Mouse (Mus musculus): Measurements from ENCODE around the gene Pdgfa. TPM values are rescaled to one million over a fixed set of nuclear protein-coding genes. Genes with fewer than 3 reads are reported as not detected.

Gene Pdgfa
- polyA plus RNA-seq, 1 experiment from 2014 or later: 77.7 TPM

- no peak for TF ChIP-seq CTCF (IDR thresholded peaks at IDR 0.05; ENCODE audit: low read depth)
- peaks cover 13% of the 10 kb centered on the region for H3K4me1 ChIP-seq (replicated peaks; ENCODE audit: insufficient read depth, low read length)
- H3K4me3 ChIP-seq (replicated peaks; ENCODE audit: low read depth, low read length): no peak overlapping the region
- no peaks in the 10 kb centered on the region for H3K27me3 ChIP-seq (ENCODE audit: insufficient read depth, low read length)
- H3K36me3 ChIP-seq (ENCODE audit: insufficient read depth, low read length): no peaks in the 10 kb centered on the region
- no peak overlapping the region for H3K4me2 ChIP-seq (ENCODE audit: low read length)
- H3K9ac ChIP-seq (ENCODE audit: low read depth, low read length): no peak overlapping the region
- no peaks in the 10 kb centered on the region for H3K9me3 ChIP-seq (replicated peaks; ENCODE audit: low read length)
- no peak overlapping the region for H3K27ac ChIP-seq
- 88% methylated on average over 3 of the region's 3 CpGs for WGBS
- no peak for ATAC-seq (replicated peaks; ENCODE audit: low FRiP score, low read depth)
- DNase-seq (ENCODE audit: low spot score): no peak
Observed at GRCm38 (mm10) chr5:138945011-138945410, 52.2 kb downstream of the Pdgfa start.

- WGBS: 68% methylated on average over 7 of the region's 7 CpGs
- no peak overlapping the region for H3K4me3 ChIP-seq (replicated peaks; ENCODE audit: low read depth, low read length)
- DNase-seq (ENCODE audit: low spot score) (no peak), ATAC-seq (replicated peaks; ENCODE audit: low FRiP score, low read depth) (no peak)
- H3K27ac ChIP-seq: no peak overlapping the region
- H3K27me3 ChIP-seq (ENCODE audit: insufficient read depth, low read length): no peaks in the 10 kb centered on the region
- peaks cover 13% of the 10 kb centered on the region for H3K4me1 ChIP-seq (replicated peaks; ENCODE audit: insufficient read depth, low read length)
- no peaks in the 10 kb centered on the region for H3K36me3 ChIP-seq (ENCODE audit: insufficient read depth, low read length)
- no peak for TF ChIP-seq CTCF (IDR thresholded peaks at IDR 0.05; ENCODE audit: low read depth)
- no peaks in the 10 kb centered on the region for H3K9me3 ChIP-seq (replicated peaks; ENCODE audit: low read length)
- no peak overlapping the region for H3K4me2 ChIP-seq (ENCODE audit: low read length)
- H3K9ac ChIP-seq (ENCODE audit: low read depth, low read length): no peak overlapping the region
Observed at GRCm38 (mm10) chr5:138944551-138944950, 52.6 kb downstream of the Pdgfa start.

- Histone ChIP-seq H3K4me1 (replicated peaks; ENCODE audit: insufficient read depth, low read length) (no peaks in the 10 kb centered on the region), H3K27me3 (ENCODE audit: insufficient read depth, low read length) (no peaks in the 10 kb centered on the region), H3K4me2 (ENCODE audit: low read length) (no peak overlapping the region), H3K27ac (no peak overlapping the region), H3K9ac (ENCODE audit: low read depth, low read length) (no peak overlapping the region), H3K9me3 (replicated peaks; ENCODE audit: low read length) (no peaks in the 10 kb centered on the region), H3K36me3 (ENCODE audit: insufficient read depth, low read length) (no peaks in the 10 kb centered on the region), H3K4me3 (replicated peaks; ENCODE audit: low read depth, low read length) (no peak overlapping the region)
- TF ChIP-seq CTCF (IDR thresholded peaks at IDR 0.05; ENCODE audit: low read depth): no peak
- DNase-seq (ENCODE audit: low spot score): no peak
- no peak for ATAC-seq (replicated peaks; ENCODE audit: low FRiP score, low read depth)
- 65% methylated on average over 8 of the region's 8 CpGs for whole genome bisulfite sequencing
Observed at GRCm38 (mm10) chr5:138941842-138942241, 55.3 kb downstream of the Pdgfa start.

- no peaks in the 10 kb centered on the region for H3K9me3 ChIP-seq (replicated peaks; ENCODE audit: low read length)
- no peak overlapping the region for H3K4me3 ChIP-seq (replicated peaks; ENCODE audit: low read depth, low read length)
- no peak for ATAC-seq (replicated peaks; ENCODE audit: low FRiP score, low read depth)
- no peaks in the 10 kb centered on the region for H3K4me1 ChIP-seq (replicated peaks; ENCODE audit: insufficient read depth, low read length)
- H3K9ac ChIP-seq (ENCODE audit: low read depth, low read length): no peak overlapping the region
- TF ChIP-seq CTCF (IDR thresholded peaks at IDR 0.05; ENCODE audit: low read depth): no peak
- H3K4me2 ChIP-seq (ENCODE audit: low read length): no peak overlapping the region
- H3K36me3 ChIP-seq (ENCODE audit: insufficient read depth, low read length): no peaks in the 10 kb centered on the region
- 88% methylated on average over 4 of the region's 4 CpGs for WGBS
- no peak for DNase-seq (ENCODE audit: low spot score)
- no peak overlapping the region for H3K27ac ChIP-seq
- no peaks in the 10 kb centered on the region for H3K27me3 ChIP-seq (ENCODE audit: insufficient read depth, low read length)
Observed at GRCm38 (mm10) chr5:138940576-138940975, 56.6 kb downstream of the Pdgfa start.

- H3K4me2 ChIP-seq (ENCODE audit: low read length): no peak overlapping the region
- no peak for DNase-seq (ENCODE audit: low spot score)
Observed at GRCm38 (mm10) chr5:138938572-138939163, 58.5 kb downstream of the Pdgfa start.

GRCm38 (mm10) chr5:138936399-138937089 lies 60.6 kb downstream of the Pdgfa start:
- WGBS: 68% methylated on average over 8 of the region's 8 CpGs
- no peak overlapping the region for H3K4me3 ChIP-seq (replicated peaks; ENCODE audit: low read depth, low read length)
- DNase-seq (ENCODE audit: low spot score): no peak

More at GRCm38 (mm10) chr5:138938572-138939163, 58.5 kb downstream of the Pdgfa start:
- H3K4me3 ChIP-seq (replicated peaks; ENCODE audit: low read depth, low read length): no peak overlapping the region
- H3K9ac ChIP-seq (ENCODE audit: low read depth, low read length): no peak overlapping the region
- no peaks in the 10 kb centered on the region for H3K9me3 ChIP-seq (replicated peaks; ENCODE audit: low read length)
- H3K36me3 ChIP-seq (ENCODE audit: insufficient read depth, low read length): no peaks in the 10 kb centered on the region
- no peak for ATAC-seq (replicated peaks; ENCODE audit: low FRiP score, low read depth)
- no peaks in the 10 kb centered on the region; the same call in 1 of the 2 replicates for H3K4me1 ChIP-seq (replicated peaks; ENCODE audit: insufficient read depth, low read length)
- 66% methylated on average over 3 of the region's 3 CpGs for WGBS
- no peaks in the 10 kb centered on the region for H3K27me3 ChIP-seq (ENCODE audit: insufficient read depth, low read length)
- TF ChIP-seq CTCF (IDR thresholded peaks at IDR 0.05; ENCODE audit: low read depth): no peak
- H3K27ac ChIP-seq: no peak overlapping the region

More at GRCm38 (mm10) chr5:138936399-138937089, 60.6 kb downstream of the Pdgfa start:
- ATAC-seq (replicated peaks; ENCODE audit: low FRiP score, low read depth): no peak
- Histone ChIP-seq H3K36me3 (ENCODE audit: insufficient read depth, low read length) (no peaks in the 10 kb centered on the region), H3K9ac (ENCODE audit: low read depth, low read length) (no peak overlapping the region), H3K27me3 (ENCODE audit: insufficient read depth, low read length) (no peaks in the 10 kb centered on the region), H3K27ac (no peak overlapping the region), H3K4me1 (replicated peaks; ENCODE audit: insufficient read depth, low read length) (peaks cover 4% of the 10 kb centered on the region; the same call in 1 of the 2 replicates), H3K9me3 (replicated peaks; ENCODE audit: low read length) (no peaks in the 10 kb centered on the region), H3K4me2 (ENCODE audit: low read length) (no peak overlapping the region)
- TF ChIP-seq CTCF (IDR thresholded peaks at IDR 0.05; ENCODE audit: low read depth): no peak

Data from kidney, postnatal 0 days (tissue).